Mouse (Mus musculus): ENCODE measurements around the gene Cacna1c. TPM values are rescaled to one million over a fixed set of nuclear protein-coding genes. Genes with fewer than 3 reads are reported as not detected.

The Cacna1c gene
- polyA plus RNA-seq, 1 experiment, result not detected

DNA sequence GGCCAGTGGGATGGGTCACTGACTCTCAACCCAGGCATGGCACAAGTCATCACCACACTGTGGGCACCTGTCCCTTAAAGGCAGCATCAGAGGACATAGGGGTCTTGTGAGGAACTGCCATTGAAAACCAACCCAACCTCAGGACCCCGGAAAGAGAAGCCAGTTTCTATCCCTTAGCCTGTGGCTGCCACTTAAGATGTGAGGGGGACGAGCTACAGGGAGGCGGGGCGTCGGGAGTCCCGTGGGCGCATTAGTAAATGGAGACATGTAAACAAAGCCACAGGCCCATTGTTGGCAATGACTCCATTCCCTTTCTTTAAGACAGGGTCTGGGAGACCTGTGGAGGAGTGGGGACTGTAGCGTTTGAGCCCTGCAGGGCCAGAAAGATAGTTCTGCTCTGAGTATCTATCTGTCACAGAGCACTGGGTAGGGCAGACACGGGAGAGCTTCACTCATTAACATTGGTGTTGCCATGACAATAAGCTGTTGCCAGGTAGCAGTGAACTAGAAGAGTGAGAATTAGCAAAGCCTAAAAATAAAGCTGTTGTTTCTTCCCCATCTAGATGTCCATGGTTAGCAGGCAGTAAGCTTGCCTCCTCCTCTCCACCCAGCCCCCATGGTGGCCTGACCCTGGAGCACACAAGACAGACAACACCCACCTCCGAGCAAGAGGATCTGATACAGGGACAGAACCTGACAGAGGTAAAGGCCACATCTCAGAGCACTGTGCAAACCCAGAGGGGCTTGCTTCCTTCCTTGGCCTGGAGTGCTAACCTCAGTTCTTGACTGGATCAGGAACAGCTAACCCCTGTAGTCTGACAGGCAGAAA is 218.6 kb downstream of the Cacna1c start:
- no peak overlapping the region for H3K4me3 ChIP-seq
- H3K27me3 ChIP-seq (ENCODE audit: control insufficient read depth, insufficient read depth, insufficient read length), result no peaks in the 10 kb centered on the region
- no peak for TF ChIP-seq E2F4 (IDR thresholded peaks at IDR 0.05; ENCODE audit: insufficient read depth)
- no peak for TF ChIP-seq POLR2A (IDR thresholded peaks at IDR 0.05; ENCODE audit: insufficient read length, low read depth)
- TF ChIP-seq TCF3 (IDR thresholded peaks at IDR 0.05; ENCODE audit: insufficient read length, low read depth), result no peak
- H3K36me3 ChIP-seq (ENCODE audit: control insufficient read depth, insufficient read depth), result no peaks in the 10 kb centered on the region
- no peaks in the 10 kb centered on the region for H3K79me2 ChIP-seq (ENCODE audit: control insufficient read depth, insufficient read depth)
- no peak overlapping the region for H3ac ChIP-seq (ENCODE audit: control insufficient read depth, insufficient read length)
- no peak overlapping the region for H3K4me2 ChIP-seq (ENCODE audit: low read depth)

DNA sequence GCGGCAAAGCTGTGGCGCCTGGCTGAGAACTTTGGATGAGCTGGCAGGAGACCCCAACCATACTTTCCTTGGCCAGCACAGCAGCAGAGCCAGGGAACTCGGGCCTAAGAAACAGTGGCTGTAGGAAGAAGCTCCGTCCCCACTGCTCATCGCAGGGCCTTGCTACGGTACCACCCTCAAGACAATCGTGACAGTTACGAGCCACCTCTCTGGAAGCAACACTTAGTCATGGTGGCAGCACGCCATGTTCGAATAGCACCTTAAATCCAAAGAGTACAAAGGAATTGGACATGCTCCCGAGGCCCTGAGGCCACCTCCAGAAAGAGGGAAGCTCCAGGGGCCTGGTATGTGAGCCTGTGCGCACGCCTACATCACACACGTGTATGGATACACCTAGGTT is 219.6 kb downstream of the Cacna1c start:
- no peak overlapping the region for H3K4me2 ChIP-seq (ENCODE audit: low read depth)
- no peaks in the 10 kb centered on the region for H3K79me2 ChIP-seq (ENCODE audit: control insufficient read depth, insufficient read depth)
- no peak overlapping the region for H3ac ChIP-seq (ENCODE audit: control insufficient read depth, insufficient read length)
- H3K27me3 ChIP-seq (ENCODE audit: control insufficient read depth, insufficient read depth, insufficient read length), result peaks cover under 1% of the 10 kb centered on the region
- no peak overlapping the region for H3K4me3 ChIP-seq
- TF ChIP-seq REST (IDR thresholded peaks at IDR 0.05; ENCODE audit: insufficient read depth, insufficient read length) (no peak), MAX (IDR thresholded peaks at IDR 0.05; ENCODE audit: low read depth) (no peak), POLR2A (IDR thresholded peaks at IDR 0.05; ENCODE audit: insufficient read length, low read depth) (no peak), POLR2AphosphoS2 (IDR thresholded peaks at IDR 0.05; ENCODE audit: insufficient read length, low read depth) (no peak), TCF12 (IDR thresholded peaks at IDR 0.05; ENCODE audit: insufficient read depth, poor library complexity, severe bottlenecking) (no peak), E2F4 (IDR thresholded peaks at IDR 0.05; ENCODE audit: insufficient read depth) (no peak), SRF (IDR thresholded peaks at IDR 0.05; ENCODE audit: control insufficient read depth, insufficient read length, low read depth) (no peak), MYOG (IDR thresholded peaks at IDR 0.05; ENCODE audit: control insufficient read depth in 1 of 3, insufficient read depth in 1 of 3, insufficient read length in 2 of 3, low read depth in 2 of 3) (no peak)
- H3K36me3 ChIP-seq (ENCODE audit: control insufficient read depth, insufficient read depth), result no peaks in the 10 kb centered on the region

GRCm38 (mm10) chr6:118971844-118972531 is 224.2 kb downstream of the Cacna1c start:
- no peak for TF ChIP-seq CEBPB (IDR thresholded peaks at IDR 0.05; ENCODE audit: insufficient read depth, poor library complexity, severe bottlenecking)
- no peak for TF ChIP-seq POLR2AphosphoS2 (IDR thresholded peaks at IDR 0.05; ENCODE audit: insufficient read length, low read depth)
- TF ChIP-seq TCF3 (IDR thresholded peaks at IDR 0.05; ENCODE audit: insufficient read length, low read depth), result no peak
- TF ChIP-seq USF1 (IDR thresholded peaks at IDR 0.05; ENCODE audit: low read depth), result no peak
- TF ChIP-seq REST (IDR thresholded peaks at IDR 0.05; ENCODE audit: insufficient read depth, insufficient read length), result no peak
- TF ChIP-seq POLR2A (IDR thresholded peaks at IDR 0.05; ENCODE audit: insufficient read length, low read depth), result no peak
- TF ChIP-seq MYOG (IDR thresholded peaks at IDR 0.05; ENCODE audit: control insufficient read depth in 1 of 3, insufficient read depth in 1 of 3, insufficient read length in 2 of 3, low read depth in 2 of 3), result no peak
- no peak for TF ChIP-seq MYOD1 (IDR thresholded peaks at IDR 0.05; ENCODE audit: control insufficient read depth in 1 of 3, insufficient read length in 2 of 3, low read depth in 2 of 3)
- no peak for TF ChIP-seq TCF12 (IDR thresholded peaks at IDR 0.05; ENCODE audit: insufficient read depth, poor library complexity, severe bottlenecking)
- no peak for TF ChIP-seq SRF (IDR thresholded peaks at IDR 0.05; ENCODE audit: control insufficient read depth, insufficient read length, low read depth)
- Histone ChIP-seq H3K4me3 (no peak overlapping the region), H3K27me3 (ENCODE audit: control insufficient read depth, insufficient read depth, insufficient read length) (peaks cover 13% of the 10 kb centered on the region), H3K36me3 (ENCODE audit: control insufficient read depth, insufficient read depth) (no peaks in the 10 kb centered on the region), H3K79me2 (ENCODE audit: control insufficient read depth, insufficient read depth) (no peaks in the 10 kb centered on the region), H3ac (ENCODE audit: control insufficient read depth, insufficient read length) (no peak overlapping the region), H3K4me2 (ENCODE audit: low read depth) (no peak overlapping the region)

DNA sequence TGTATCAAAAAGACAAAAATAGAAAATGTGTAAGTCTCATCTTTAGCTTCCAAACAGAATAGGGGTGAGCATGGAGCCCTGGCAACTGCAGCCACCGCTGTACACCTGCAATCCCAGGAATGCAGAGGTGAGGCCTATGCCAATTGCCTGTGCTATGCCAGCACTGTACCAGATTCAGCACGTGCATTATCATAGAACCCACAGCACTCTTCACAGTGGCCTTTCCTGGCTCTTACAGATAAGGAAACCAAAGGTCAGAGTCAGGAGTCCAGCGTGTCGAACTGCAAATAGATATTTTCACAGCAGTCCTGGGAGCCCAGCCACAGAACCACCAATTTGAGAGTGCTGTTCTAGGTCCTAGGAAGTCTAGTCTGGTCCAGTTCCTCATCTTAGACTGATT is 227.4 kb downstream of the Cacna1c start:
- Histone ChIP-seq H3K79me2 (ENCODE audit: control insufficient read depth, insufficient read depth) (no peaks in the 10 kb centered on the region), H3K36me3 (ENCODE audit: control insufficient read depth, insufficient read depth) (no peaks in the 10 kb centered on the region), H3K4me3 (no peak overlapping the region), H3K27me3 (ENCODE audit: control insufficient read depth, insufficient read depth, insufficient read length) (peaks cover 13% of the 10 kb centered on the region), H3ac (ENCODE audit: control insufficient read depth, insufficient read length) (no peak overlapping the region), H3K4me2 (ENCODE audit: low read depth) (no peak overlapping the region)
- TF ChIP-seq E2F4 (IDR thresholded peaks at IDR 0.05; ENCODE audit: insufficient read depth), result no peak
- no peak for TF ChIP-seq REST (IDR thresholded peaks at IDR 0.05; ENCODE audit: insufficient read depth, insufficient read length)
- TF ChIP-seq SRF (IDR thresholded peaks at IDR 0.05; ENCODE audit: control insufficient read depth, insufficient read length, low read depth), result no peak
- TF ChIP-seq MAX (IDR thresholded peaks at IDR 0.05; ENCODE audit: low read depth), result no peak
- TF ChIP-seq USF1 (IDR thresholded peaks at IDR 0.05; ENCODE audit: low read depth), result no peak
- TF ChIP-seq TCF3 (IDR thresholded peaks at IDR 0.05; ENCODE audit: insufficient read length, low read depth), result no peak

- Histone ChIP-seq H3K4me3 (no peak overlapping the region), H3ac (ENCODE audit: control insufficient read depth, insufficient read length) (no peak overlapping the region), H3K27me3 (ENCODE audit: control insufficient read depth, insufficient read depth, insufficient read length) (peaks cover 13% of the 10 kb centered on the region), H3K36me3 (ENCODE audit: control insufficient read depth, insufficient read depth) (no peaks in the 10 kb centered on the region), H3K4me2 (ENCODE audit: low read depth) (no peak overlapping the region), H3K79me2 (ENCODE audit: control insufficient read depth, insufficient read depth) (no peaks in the 10 kb centered on the region)
- TF ChIP-seq TCF12 (IDR thresholded peaks at IDR 0.05; ENCODE audit: insufficient read depth, poor library complexity, severe bottlenecking) (no peak), POLR2AphosphoS2 (IDR thresholded peaks at IDR 0.05; ENCODE audit: insufficient read length, low read depth) (no peak), MYOD1 (IDR thresholded peaks at IDR 0.05; ENCODE audit: control insufficient read depth in 1 of 3, insufficient read length in 2 of 3, low read depth in 2 of 3) (no peak), MAX (IDR thresholded peaks at IDR 0.05; ENCODE audit: low read depth) (no peak), POLR2A (IDR thresholded peaks at IDR 0.05; ENCODE audit: insufficient read length, low read depth) (no peak), CEBPB (IDR thresholded peaks at IDR 0.05; ENCODE audit: insufficient read depth, poor library complexity, severe bottlenecking) (no peak), USF1 (IDR thresholded peaks at IDR 0.05; ENCODE audit: low read depth) (no peak), E2F4 (IDR thresholded peaks at IDR 0.05; ENCODE audit: insufficient read depth) (no peak), REST (IDR thresholded peaks at IDR 0.05; ENCODE audit: insufficient read depth, insufficient read length) (no peak), TCF3 (IDR thresholded peaks at IDR 0.05; ENCODE audit: insufficient read length, low read depth) (no peak), MYOG (IDR thresholded peaks at IDR 0.05; ENCODE audit: control insufficient read depth in 1 of 3, insufficient read depth in 1 of 3, insufficient read length in 2 of 3, low read depth in 2 of 3) (no peak), SRF (IDR thresholded peaks at IDR 0.05; ENCODE audit: control insufficient read depth, insufficient read length, low read depth) (no peak)
Observed at GRCm38 (mm10) chr6:118966904-118967303, 229.3 kb downstream of the Cacna1c start.

Data from myocyte (in vitro differentiated cells).